Mouse (Mus musculus) adrenal gland, adult 18-20 months (tissue): ENCODE measurements around the gene Nf1. TPM values are rescaled to one million over a fixed set of nuclear protein-coding genes. Genes with fewer than 3 reads are reported as not detected.

Experiments
- DNase-seq, 2 experiments: peaks; one replicate each; pipeline ENCODE4 v3.0.0; 2021 to 2022; ENCODE audit warnings: low spot score in 2 of 2
- total RNA-seq, 2 experiments: library from RNA; stranded (reverse); gene quantifications; 1 replicate in 1 of 2; 2 replicates in 1 of 2; pipeline ENCODE4 v1.2.3; 2021

Nf1 gene
- total RNA-seq, 2 experiments from 2014 or later, result 53.5 to 60.6 TPM

DNA sequence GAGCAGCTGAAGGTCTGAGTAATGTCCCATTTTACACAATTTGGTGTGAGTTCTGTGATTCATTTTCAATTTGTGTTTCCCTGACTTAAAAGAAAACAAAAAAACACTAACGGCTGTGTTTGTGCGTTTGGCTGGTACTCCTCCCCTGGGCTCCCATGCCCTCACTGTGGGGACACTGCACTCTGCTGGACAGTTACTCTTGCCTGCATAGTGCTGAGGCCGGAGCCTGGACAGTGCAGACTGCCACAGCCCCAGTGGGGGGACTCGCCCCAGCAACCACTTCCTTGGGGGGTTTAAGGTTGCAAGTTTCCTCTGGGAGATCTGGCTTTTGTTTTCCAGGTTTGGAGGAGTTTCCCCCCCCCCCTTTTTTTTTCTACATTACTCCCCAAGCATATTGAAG, 241.2 kb downstream of the Nf1 start:
- DNase-seq, result no peak

DNA sequence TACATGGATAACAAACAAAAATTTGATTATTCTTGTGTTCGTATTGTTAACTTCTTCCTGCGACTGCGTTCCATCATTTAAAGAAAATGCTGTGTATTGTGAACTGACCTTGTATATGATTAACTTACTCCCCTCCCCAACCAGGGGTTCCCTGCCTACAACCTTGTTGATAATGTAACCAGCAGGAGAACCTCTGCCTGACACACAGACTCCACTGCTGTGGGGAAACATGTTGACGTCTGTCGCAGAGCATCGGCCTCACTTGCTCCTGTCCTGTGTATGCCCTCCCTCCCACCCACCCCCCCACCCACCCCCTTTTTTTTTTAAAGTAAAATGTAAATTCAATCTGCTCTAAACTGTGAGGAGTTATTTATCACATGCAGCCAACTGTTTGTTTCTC, 241.8 kb downstream of the Nf1 start:
- DNase-seq, result no peak

DNA sequence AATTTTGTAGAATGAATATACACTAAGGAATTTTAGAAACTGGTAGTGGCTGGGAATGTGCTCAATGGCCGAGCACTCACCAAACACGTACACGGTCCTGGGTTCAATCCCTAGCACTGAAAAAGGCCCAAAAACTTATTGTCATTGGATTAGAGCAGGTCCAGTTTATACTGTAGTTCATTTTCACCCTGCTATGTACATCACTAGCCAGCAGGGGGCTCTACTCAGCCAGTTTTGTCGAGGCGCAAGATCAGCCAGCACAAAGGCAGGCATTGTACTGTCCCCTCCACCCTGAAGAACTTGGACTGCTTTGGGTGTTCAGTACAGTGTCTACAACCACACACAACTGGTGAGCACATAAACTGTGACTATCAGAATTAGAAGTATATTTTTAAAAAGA, 244.7 kb downstream of the Nf1 start:
- peak; percentile 54 to 60 for DNase-seq

DNA sequence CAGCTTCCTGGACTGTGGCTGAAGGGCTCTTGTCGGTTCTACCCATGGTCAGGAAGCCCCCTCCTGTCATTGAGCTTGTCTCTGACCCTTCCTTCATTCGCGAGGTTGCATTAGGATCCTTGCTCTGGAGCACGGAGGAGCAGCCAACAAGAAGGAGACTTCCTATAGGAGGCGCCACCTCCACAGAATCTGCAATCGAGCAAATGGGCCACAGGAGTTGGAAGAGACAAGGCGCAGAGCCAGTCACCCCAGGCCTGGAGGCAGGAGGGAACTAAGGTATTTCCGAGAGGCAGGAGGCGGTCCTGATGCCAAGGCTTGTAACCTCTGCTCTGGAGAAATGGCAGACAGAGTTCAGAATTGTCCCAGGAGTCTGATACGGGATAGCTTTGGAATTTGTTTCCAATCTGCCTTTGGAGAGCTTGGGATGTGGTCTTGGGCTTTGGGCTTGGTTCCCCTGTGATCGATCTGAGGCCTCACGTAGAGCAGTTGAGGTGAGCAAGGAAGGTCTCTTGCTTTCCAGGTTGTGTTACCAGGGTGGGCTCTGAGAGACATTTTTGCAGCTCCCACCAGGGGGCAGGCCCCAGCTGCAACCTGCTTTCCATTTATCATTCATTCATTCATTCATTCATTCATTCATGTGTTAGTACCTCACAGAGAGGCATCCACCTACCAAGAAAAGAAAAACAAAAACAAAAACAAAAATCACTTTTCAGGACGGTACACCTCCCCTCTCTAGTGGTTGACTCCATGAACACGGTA, 250.0 kb downstream of the Nf1 start:
- no peak for DNase-seq

DNA sequence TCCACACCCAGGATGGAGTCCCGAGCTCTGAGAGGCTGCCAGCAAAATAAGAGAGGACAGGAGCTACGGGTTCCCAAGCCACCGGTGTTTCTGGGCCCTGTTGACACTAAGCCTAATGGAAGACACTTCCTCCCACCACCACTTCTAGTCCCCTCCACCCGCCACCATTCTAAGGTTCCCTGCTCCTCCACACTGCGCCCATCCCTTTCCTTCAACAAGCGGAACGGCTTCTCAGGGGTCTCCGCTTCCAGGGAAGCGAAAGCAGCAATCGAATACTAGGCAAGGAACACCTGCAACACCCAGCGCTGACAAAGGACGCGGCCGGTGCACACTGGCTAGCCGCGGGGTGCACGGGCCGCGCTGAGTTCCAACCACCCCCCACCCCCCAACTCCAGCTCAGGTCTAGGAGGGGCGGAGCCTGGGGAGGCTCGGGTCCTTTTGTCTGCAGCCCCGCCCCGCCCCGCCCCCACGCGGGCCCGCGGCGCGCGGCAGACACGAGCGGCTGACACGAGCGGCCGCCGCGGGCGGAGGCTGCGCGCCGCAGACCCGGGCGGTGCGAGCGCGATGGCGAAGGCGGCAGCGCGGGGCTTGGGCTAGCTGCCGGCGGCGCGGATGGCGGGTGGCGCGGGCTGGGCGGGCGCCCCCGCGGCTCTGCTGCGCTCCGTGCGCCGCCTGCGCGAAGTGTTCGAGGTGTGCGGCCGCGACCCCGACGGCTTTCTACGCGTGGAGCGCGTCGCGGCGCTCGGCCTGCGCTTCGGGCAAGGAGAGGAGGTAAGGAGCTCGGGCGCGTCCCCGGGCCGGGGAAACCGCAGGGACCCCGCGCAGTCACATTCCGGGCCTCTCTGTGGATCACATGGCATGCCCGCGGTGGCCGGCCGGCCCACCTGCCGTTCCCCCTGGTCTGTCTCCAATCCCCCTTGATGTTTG, 251.4 kb downstream of the Nf1 start, which contains the start of gene Rab11fip4:
Rab11fip4 (plus strand) TSS at position 549 of the 927 bp plus-strand sequence.
- peak; percentile 20 to 33 for DNase-seq

DNA sequence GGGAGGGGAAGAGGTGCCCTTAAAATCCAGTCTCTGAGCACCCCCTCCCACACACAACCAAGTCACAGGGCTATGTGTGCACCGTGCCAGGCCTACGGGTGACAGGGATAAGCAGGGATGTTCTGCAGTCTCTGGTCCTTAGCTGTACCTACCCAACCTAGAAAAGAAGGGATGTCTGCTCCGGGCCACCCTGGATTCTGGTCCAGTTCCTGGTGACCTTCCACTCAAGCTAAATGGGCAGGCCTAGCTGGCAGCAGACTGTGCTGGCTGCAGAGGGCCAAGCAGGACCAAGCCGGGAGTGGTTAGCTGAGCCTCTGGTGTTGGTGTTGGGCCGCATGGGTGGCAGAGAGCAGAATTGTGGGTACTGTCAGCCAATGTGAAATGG, 252.1 kb downstream of the Nf1 start:
- no peak for DNase-seq

DNA sequence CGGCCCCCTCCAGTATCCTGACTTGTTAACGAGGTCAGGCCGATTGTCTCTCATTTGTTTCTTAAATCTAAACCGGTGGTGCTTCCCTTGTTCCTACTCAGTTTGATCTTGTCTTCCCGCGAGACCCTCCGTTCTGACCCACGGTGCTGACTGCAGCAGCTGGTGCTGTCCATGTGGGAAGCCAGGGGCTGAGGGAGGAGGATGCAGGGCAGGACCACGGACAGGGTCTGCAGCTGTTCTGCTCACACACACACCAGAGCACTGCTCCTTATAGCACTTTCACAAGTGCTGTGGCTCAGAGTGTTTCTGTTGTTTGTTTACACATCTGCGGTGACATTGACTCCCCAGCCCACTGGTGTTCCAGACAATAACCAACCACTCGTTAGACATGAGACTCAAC, 254.0 kb downstream of the Nf1 start:
- no peak for DNase-seq

DNA sequence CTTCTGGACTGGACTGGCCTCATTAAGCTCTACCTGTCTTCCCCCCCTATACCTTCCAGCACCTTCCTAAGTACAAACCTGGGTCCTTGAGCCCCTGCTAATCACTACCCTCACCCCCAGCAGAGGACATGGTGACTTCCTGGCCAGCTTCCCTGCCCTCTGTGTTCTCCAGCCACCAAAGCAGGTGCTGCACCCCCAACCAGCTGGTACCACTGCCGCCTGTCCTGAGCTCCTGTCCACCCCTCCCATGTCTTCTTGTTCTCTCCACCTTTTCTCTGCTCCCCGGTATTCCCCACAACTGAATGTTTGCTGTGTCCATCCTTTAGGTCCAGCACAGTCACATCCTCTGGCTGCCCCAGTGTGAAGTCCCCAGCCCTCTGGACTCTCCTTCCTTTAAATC, 271.0 kb downstream of the Nf1 start:
- DNase-seq, result no peak

DNA sequence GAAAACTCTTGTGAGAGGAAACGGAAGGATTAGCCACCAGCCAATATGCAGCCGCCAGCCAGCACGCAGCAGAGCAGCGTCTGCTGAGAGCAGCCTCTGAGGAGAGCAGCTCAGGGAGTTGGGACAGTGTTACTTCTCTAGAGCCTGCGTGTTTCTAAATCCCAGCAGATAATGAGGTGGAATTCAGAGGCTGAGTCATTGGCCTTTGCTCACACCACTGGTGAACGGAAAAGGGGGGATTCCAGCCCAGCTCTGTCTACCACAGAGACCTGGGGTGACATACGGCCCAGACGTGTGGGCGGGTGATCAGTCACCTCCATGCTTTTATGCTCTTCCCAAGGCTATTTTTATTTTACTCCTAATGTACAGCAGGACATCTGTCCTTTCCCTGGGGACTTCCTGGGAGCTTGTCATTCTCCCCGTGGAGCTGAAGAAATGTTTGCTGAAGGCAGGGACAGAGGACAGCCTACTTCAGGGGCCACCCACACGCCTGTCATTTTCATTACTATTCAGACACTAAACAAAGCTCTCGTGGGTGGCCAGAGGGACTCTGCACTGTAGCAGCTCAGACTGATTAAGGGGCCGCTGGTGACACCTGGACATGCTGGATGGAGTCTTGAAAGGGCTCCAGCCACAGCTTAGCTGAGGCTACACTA, 271.6 kb downstream of the Nf1 start:
- no peak for DNase-seq

DNA sequence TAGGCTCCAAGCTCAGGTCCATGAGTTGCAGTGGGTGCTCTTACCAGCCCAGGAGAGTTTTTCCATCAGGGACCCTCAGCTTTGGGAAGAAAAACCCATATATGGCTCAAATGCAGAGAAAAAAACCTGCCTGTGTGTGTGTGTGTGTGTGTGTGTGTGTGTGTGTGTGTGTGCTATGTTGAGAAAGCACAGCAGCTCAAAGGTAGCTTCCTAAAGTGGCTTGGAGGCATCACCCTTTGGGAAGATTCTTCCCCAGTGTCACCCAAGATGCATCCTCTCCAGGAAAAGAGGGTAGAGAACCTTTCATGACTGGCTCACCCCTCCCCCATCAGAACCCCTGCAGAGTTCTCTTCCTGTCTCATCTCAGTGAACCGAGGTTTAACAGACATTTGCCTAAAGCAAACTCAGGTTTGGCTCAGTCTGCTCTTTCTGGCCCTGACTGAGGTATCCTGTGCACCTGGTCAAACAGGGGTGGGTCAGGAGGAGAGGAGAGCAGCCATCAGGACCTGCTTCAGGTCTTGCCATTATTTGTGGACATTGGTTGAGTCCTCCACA, 272.6 kb downstream of the Nf1 start:
- DNase-seq, result no peak

DNA sequence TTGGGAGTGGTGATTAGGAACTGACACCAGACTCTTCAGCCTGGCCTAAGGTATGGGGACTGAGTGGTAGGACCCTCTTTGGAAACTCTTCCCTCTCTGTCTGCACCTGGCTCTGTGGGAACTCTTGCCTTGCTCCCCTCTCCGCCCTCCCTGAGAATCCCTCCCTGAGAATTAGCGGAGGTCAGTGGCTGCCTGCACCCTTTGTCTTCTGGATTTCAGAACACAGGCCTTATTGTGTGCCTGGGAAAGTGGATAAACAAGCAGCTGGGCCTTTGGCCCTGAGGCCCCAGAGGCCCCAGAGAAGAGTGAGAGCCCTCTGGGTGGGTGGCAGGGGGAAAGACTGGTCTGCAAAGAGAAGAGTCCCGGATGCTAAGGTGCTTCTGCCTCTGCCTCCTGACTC, 273.6 kb downstream of the Nf1 start:
- no peak for DNase-seq

DNA sequence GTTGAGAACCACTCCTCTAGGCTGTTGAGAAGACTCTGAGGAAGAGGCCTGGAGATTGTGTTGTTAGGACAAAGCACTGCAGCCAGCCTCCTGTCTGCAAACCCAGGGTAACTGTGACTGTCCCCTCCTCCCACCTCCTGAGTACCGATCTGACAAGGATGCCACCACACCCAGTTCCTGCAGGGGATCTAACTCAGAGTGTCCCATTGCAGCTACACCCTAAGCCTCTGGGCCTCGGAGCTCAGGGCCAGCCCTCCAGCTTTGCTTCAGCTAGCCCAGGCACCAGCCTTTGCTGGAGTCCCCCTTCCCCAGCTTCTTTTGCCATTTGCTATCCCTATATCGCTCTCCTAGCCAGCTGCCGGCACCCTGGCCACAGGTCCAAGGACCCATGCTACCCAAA, 274.2 kb downstream of the Nf1 start:
- no peak for DNase-seq

DNA sequence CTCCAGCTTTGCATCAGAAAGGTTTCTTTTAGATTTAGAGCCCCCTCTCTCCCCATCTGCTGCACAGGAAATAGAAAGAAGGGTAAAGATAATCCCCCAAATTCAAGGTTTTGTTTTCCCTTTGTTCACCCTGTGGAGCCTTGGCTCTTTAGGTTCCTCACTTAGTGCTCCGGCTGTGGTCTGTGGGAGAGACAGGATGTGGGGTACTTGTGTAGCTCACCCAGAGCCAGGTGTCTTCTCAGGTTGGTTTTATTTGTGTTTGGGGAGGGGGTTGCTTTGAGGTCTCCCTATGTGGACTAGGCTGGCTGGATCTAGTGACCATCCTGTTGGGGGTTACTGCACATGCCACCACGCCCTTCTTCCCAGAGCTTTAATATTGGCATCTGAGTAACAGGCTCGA, 275.4 kb downstream of the Nf1 start:
- DNase-seq, result no peak

DNA sequence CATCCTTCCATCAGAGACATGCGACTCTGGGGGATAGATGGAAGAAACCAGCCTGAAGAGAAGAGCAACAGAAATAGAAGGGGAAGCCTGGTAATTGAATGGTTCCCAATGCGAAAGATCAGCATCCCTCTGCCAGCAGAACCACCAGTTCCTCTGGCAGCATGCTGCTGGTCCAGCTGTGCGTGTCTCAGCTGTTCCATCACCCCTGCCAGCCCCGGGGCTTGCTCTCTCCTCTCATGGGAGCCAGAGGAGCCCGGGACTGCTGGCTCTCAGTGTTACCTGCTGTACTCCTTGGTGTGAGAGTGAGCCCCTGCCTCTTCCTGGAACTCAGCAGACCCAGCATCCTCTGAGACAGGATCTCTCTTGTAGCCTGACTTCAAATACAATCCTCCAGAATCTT, 276.4 kb downstream of the Nf1 start:
- no peak for DNase-seq

DNA sequence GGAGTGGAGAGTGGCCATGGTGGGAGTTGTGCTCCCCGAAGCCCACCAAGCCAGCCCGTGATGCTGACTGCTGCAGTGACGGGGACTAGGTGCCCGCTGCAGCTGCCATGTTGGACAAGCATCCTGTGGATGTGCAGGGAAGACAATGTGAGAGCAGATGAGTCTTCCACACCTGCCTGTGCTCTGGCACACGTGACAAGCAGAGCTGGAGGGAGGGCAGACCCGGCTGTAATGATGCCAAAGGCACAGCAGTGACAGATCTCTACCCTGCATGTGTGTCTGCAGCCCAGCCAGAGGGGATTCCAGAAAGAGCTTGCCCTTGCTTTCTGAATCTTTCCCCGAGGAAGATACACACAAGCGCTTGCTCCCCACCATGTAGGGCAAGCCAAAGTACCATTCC, 278.5 kb downstream of the Nf1 start:
- no peak for DNase-seq

DNA sequence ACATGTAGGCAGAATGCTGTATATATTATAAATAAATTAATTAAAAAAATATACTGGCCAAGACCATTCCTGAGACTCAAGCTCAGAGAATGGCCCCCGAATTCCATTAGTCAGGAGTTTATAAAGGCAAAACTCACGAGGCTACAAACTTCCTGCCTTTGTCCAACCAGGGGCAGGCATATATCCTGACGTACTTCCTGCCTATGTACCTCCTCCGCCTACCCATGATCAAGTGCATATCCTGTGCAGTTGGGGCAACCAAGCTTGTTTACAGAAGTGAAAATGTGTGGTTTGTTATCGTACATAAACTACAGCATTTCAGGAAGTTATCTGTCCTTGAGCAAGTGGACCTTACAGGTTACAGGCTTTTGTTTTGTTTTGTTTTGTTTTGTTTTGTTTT, 283.5 kb downstream of the Nf1 start:
- DNase-seq, result no peak

DNA sequence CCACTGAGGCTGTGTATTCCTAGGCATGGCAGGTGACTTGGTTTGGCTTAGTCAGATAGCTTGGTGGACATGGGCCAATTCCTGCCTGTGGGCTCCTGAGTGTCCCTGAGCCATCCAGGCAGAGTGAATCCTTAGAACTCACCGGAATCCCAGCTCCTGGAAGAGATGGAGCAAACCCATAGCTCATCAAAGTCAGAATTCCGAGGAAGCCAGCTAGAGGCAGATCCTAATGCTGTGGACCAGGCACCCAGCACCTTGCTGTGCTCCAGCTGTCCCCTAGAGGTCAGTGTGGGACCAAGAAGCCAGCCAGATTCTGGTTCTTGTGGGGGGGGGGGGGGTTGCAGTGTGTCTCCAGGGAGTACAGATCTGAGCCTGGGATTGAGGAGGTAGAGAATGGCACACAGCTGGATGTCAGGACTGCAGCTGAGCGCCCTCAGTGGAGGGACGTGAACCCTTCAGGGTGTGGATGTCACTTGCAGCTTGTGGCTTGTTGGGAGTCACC, 285.4 kb downstream of the Nf1 start:
- DNase-seq, result peak; percentile 61 to 65

DNA sequence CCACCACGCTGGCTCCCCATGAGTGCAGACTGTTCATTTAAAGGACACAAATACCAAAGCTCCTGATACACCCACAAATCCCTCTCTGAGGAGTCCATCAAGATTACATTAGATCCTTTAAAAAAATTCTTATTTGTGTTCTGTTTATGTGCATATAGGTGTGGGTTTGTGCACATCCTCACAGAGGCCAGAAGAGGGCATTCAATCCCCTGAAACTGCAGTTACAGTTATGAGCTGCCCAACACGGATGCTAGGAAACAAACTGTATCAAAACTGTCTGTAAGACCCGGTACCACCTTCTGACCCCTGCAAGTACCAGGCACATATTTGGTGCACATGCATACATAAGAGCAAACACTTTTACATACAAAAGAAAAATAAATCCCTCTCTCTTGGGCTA, 289.2 kb downstream of the Nf1 start:
- no peak for DNase-seq

DNA sequence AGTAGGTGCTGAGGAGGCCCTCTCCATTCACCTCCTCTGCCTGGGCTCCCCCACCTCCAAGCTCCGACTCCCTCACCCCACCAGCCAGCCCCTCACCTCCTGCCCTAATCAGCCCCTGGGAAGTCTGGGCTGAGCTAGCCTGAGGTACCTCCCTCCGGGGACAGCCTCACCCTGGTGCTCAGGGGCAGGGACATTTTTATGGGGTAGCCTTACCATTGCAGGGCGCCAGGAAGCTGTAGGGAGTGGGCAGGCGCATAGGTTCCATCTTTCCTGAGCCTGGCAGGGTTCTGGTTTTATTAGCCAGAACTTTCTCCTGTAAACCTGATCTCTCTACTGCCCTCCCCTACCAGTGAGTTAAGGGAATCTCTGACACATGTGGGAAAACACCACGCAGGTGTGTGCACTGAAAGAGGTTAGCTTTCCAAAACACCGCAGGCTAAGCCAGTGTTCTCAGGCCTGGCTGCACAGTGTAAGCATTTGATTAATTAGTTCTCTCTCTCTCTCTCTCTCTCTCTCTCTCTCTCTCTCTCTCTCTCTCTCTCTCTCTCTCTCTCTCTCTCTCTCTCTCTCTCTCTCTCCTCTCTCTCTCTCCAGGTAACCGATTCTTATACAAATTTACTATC, 290.4 kb downstream of the Nf1 start:
- no peak for DNase-seq

DNA sequence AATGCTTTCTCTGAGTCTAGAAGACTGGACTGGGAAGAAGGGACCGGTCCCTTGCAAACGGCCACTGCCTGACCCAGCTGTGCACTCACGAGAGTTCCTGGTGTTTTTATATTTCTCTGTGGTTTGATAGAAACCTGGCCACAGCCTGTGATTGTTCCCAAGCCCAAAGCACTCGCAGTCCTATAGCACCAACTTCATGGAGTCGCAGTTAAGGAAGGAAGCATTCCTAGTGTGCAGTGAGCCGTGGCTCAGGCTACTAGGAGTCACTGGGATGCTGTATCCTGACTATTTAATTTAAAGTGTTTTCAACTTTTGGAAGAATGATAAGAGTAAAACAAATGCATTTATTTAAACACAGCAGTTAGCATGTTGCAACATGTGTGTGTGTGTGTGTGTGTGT, 291.0 kb downstream of the Nf1 start:
- no peak for DNase-seq
